Mouse (Mus musculus): ENCODE data around the gene Dbil5. TPM values are rescaled to one million over a fixed set of nuclear protein-coding genes. Genes with fewer than 3 reads are reported as not detected.

Dbil5 gene
- polyA plus RNA-seq, 1 experiment, result not detected

- H3K9me3 ChIP-seq (ENCODE audit: control insufficient read depth, low read length), result no peaks in the 10 kb centered on the region
- no peaks in the 10 kb centered on the region for H3K27me3 ChIP-seq (ENCODE audit: control insufficient read depth)
- peaks cover 44% of the 10 kb centered on the region for H3K36me3 ChIP-seq (ENCODE audit: control insufficient read depth)
- no peak overlapping the region for H3K4me3 ChIP-seq (replicated peaks)
- TF ChIP-seq TAL1 (IDR thresholded peaks at IDR 0.05; ENCODE audit: low read length) (no peak), GATA1 (IDR thresholded peaks at IDR 0.05; ENCODE audit: low read length) (no peak)
- peaks cover 26% of the 10 kb centered on the region for H3K4me1 ChIP-seq (ENCODE audit: control insufficient read depth)
Observed at GRCm38 (mm10) chr11:76246439-76246838, 29.0 kb downstream of the Dbil5 start.

- TF ChIP-seq GATA1 (IDR thresholded peaks at IDR 0.05; ENCODE audit: low read length), result no peak
- no peak for TF ChIP-seq TAL1 (IDR thresholded peaks at IDR 0.05; ENCODE audit: low read length)
- no peaks in the 10 kb centered on the region for H3K27me3 ChIP-seq (ENCODE audit: control insufficient read depth)
- peaks cover 26% of the 10 kb centered on the region for H3K4me1 ChIP-seq (ENCODE audit: control insufficient read depth)
- H3K4me3 ChIP-seq (replicated peaks), result no peak overlapping the region
- peaks cover 46% of the 10 kb centered on the region for H3K36me3 ChIP-seq (ENCODE audit: control insufficient read depth)
- H3K9me3 ChIP-seq (ENCODE audit: control insufficient read depth, low read length), result no peaks in the 10 kb centered on the region
Observed at GRCm38 (mm10) chr11:76247239-76247638, 29.8 kb downstream of the Dbil5 start.

GRCm38 (mm10) chr11:76252036-76252435, 34.6 kb downstream of the Dbil5 start:
- Histone ChIP-seq H3K27me3 (ENCODE audit: control insufficient read depth) (no peaks in the 10 kb centered on the region), H3K4me1 (ENCODE audit: control insufficient read depth) (no peaks in the 10 kb centered on the region), H3K4me3 (replicated peaks) (no peak overlapping the region), H3K9me3 (ENCODE audit: control insufficient read depth, low read length) (no peaks in the 10 kb centered on the region), H3K36me3 (ENCODE audit: control insufficient read depth) (peaks cover 40% of the 10 kb centered on the region)
- TF ChIP-seq TAL1 (IDR thresholded peaks at IDR 0.05; ENCODE audit: low read length) (no peak), GATA1 (IDR thresholded peaks at IDR 0.05; ENCODE audit: low read length) (no peak)

GRCm38 (mm10) chr11:76253145-76253917, 35.9 kb downstream of the Dbil5 start:
- H3K9me3 ChIP-seq (ENCODE audit: control insufficient read depth, low read length), result no peaks in the 10 kb centered on the region
- H3K4me3 ChIP-seq (replicated peaks), result no peak overlapping the region
- no peaks in the 10 kb centered on the region for H3K4me1 ChIP-seq (ENCODE audit: control insufficient read depth)
- peaks cover 32% of the 10 kb centered on the region for H3K36me3 ChIP-seq (ENCODE audit: control insufficient read depth)
- no peak for TF ChIP-seq TAL1 (IDR thresholded peaks at IDR 0.05; ENCODE audit: low read length)
- no peak for TF ChIP-seq GATA1 (IDR thresholded peaks at IDR 0.05; ENCODE audit: low read length)
- no peaks in the 10 kb centered on the region for H3K27me3 ChIP-seq (ENCODE audit: control insufficient read depth)

GRCm38 (mm10) chr11:76253918-76254264, 36.5 kb downstream of the Dbil5 start:
- TF ChIP-seq GATA1 (IDR thresholded peaks at IDR 0.05; ENCODE audit: low read length) (no peak), TAL1 (IDR thresholded peaks at IDR 0.05; ENCODE audit: low read length) (no peak)
- H3K4me1 ChIP-seq (ENCODE audit: control insufficient read depth), result no peaks in the 10 kb centered on the region
- H3K9me3 ChIP-seq (ENCODE audit: control insufficient read depth, low read length), result no peaks in the 10 kb centered on the region
- H3K36me3 ChIP-seq (ENCODE audit: control insufficient read depth), result peaks cover 27% of the 10 kb centered on the region
- no peaks in the 10 kb centered on the region for H3K27me3 ChIP-seq (ENCODE audit: control insufficient read depth)
- no peak overlapping the region for H3K4me3 ChIP-seq (replicated peaks)

GRCm38 (mm10) chr11:76255431-76256001, 38.1 kb downstream of the Dbil5 start:
- no peak for TF ChIP-seq TAL1 (IDR thresholded peaks at IDR 0.05; ENCODE audit: low read length)
- no peak for TF ChIP-seq GATA1 (IDR thresholded peaks at IDR 0.05; ENCODE audit: low read length)
- no peaks in the 10 kb centered on the region for H3K9me3 ChIP-seq (ENCODE audit: control insufficient read depth, low read length)

GRCm38 (mm10) chr11:76256129-76256528, 38.7 kb downstream of the Dbil5 start:
- Histone ChIP-seq H3K36me3 (ENCODE audit: control insufficient read depth) (peaks cover 4% of the 10 kb centered on the region), H3K27me3 (ENCODE audit: control insufficient read depth) (no peaks in the 10 kb centered on the region), H3K9me3 (ENCODE audit: control insufficient read depth, low read length) (no peaks in the 10 kb centered on the region), H3K4me3 (replicated peaks) (no peak overlapping the region), H3K4me1 (ENCODE audit: control insufficient read depth) (no peaks in the 10 kb centered on the region)
- TF ChIP-seq GATA1 (IDR thresholded peaks at IDR 0.05; ENCODE audit: low read length) (no peak), TAL1 (IDR thresholded peaks at IDR 0.05; ENCODE audit: low read length) (no peak)

More at GRCm38 (mm10) chr11:76255431-76256001, 38.1 kb downstream of the Dbil5 start:
- H3K4me3 ChIP-seq (replicated peaks), result no peak overlapping the region
- no peaks in the 10 kb centered on the region for H3K27me3 ChIP-seq (ENCODE audit: control insufficient read depth)
- no peaks in the 10 kb centered on the region for H3K4me1 ChIP-seq (ENCODE audit: control insufficient read depth)
- peaks cover 10% of the 10 kb centered on the region for H3K36me3 ChIP-seq (ENCODE audit: control insufficient read depth)

- Histone ChIP-seq H3K9me3 (ENCODE audit: control insufficient read depth, low read length) (no peaks in the 10 kb centered on the region), H3K4me1 (ENCODE audit: control insufficient read depth) (no peaks in the 10 kb centered on the region), H3K4me3 (replicated peaks) (no peak overlapping the region), H3K27me3 (ENCODE audit: control insufficient read depth) (no peaks in the 10 kb centered on the region), H3K36me3 (ENCODE audit: control insufficient read depth) (no peaks in the 10 kb centered on the region; the same call in 1 of the 2 replicates)
- TF ChIP-seq GATA1 (IDR thresholded peaks at IDR 0.05; ENCODE audit: low read length), result no peak
- no peak for TF ChIP-seq TAL1 (IDR thresholded peaks at IDR 0.05; ENCODE audit: low read length)
Observed at GRCm38 (mm10) chr11:76257386-76257785, 40.0 kb downstream of the Dbil5 start.

GRCm38 (mm10) chr11:76258511-76258910, 41.1 kb downstream of the Dbil5 start:
- Histone ChIP-seq H3K36me3 (ENCODE audit: control insufficient read depth) (no peaks in the 10 kb centered on the region; the same call in 1 of the 2 replicates), H3K4me3 (replicated peaks) (no peak overlapping the region), H3K27me3 (ENCODE audit: control insufficient read depth) (no peaks in the 10 kb centered on the region), H3K4me1 (ENCODE audit: control insufficient read depth) (no peaks in the 10 kb centered on the region), H3K9me3 (ENCODE audit: control insufficient read depth, low read length) (no peaks in the 10 kb centered on the region)
- TF ChIP-seq TAL1 (IDR thresholded peaks at IDR 0.05; ENCODE audit: low read length) (no peak), GATA1 (IDR thresholded peaks at IDR 0.05; ENCODE audit: low read length) (no peak)
